Mouse (Mus musculus): Measurements from ENCODE around the gene Olfr715b. TPM values are rescaled to one million over a fixed set of nuclear protein-coding genes. Genes with fewer than 3 reads are reported as not detected.
"Not testable (repeated sequence)": the region's sequence is repeated elsewhere in the genome, so short reads cannot be mapped to it uniquely, and the experiment has no call there.

Gene Olfr715b
- total RNA-seq (2021), result not detected
- long read RNA-seq, experiment 1, result 0 reads
- long read RNA-seq, experiment 2, result 0 reads

DNA sequence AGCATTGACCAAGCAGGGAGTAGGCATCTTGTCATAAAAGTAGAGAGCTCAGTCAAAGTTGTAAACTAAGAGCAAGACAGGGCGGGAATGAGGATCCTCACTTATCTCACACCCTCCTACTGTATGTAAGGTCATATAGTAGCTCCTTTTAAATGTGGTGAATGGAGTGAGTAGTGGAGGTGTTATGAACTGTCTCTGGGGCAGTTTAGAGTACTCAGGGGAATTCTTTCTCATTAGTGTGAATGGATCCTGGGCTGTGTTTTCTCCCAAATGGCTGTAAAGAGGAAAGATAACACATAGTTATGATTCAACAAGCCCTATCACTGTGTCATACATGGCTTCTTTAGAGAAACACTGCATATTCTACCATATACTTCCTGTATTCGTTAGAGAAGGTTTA lies at the start of gene Olfr715b:
TSS of gene Olfr715b (minus strand) at position 101 of the 400 bp plus-strand sequence.
- not testable (repeated sequence) for DNase-seq (ENCODE audit: low spot score in 2 of 2)

DNA sequence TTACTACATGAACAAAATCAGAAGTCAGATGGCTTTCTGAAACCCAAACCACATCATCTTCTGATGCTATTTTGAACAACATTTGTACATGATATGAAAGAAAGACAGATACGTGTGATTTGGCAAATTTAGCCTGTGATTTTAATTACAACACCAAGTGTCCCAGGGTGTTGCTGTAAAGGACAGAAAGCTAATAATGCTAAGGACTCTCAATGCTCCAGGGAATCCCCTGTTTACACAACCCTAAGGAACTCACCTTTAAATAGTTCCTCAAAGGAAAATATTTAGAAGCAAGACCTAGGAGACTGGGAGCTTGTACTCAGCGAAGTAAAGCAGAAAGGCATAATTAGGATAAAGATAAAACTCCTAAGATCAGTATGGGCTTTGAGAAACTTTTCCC lies 27.9 kb upstream of the Olfr715b start, which contains the start of gene Olfr716:
TSS of gene Olfr716 (plus strand) at position 301 of the 400 bp plus-strand sequence.
- not testable (repeated sequence) for DNase-seq (ENCODE audit: low spot score in 2 of 2)

DNA sequence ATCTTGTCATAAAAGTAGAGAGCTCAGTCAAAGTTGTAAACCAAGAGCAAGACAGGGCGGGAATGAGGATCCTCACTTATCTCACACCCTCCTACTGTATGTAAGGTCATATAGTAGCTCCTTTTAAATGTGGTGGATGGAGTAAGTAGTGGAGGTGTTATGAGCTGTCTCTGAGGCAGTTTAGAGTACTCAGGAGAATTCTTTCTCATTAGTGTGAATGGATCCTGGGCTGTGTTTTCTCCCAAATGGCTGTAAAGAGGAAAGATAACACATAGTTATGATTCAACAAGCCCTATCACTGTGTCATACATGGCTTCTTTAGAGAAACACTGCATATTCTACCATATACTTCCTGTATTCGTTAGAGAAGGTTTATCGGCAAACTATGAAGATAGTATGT lies 20.8 kb upstream of the Olfr715b start, which contains the start of gene Olfr715:
TSS of gene Olfr715 (minus strand) at position 101 of the 400 bp plus-strand sequence.
- DNase-seq (ENCODE audit: low spot score in 2 of 2), result not testable (repeated sequence)

DNA sequence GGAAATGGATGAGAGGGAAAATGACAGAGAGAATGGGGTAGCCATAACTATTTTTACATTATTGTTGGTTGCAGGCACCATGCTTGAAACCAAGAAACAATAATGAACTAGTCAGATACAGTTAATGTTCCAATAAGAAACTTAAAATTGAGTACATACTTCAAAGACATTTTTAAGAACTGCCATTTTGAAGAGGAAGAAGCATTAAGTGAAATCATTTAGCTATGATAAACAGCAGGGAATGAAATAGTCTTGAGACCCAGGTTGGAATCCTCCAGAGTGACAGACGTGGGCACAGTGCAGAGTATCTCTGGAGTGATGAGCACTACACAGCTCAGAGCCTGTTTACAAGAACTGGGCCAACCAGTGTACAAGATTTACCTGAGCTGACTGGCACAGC lies 17.2 kb downstream of the Olfr715b start, which contains the start of gene Olfr17:
TSS of gene Olfr17 (plus strand) at position 301 of the 400 bp plus-strand sequence.
- no peak for DNase-seq (ENCODE audit: low spot score in 2 of 2)

DNA sequence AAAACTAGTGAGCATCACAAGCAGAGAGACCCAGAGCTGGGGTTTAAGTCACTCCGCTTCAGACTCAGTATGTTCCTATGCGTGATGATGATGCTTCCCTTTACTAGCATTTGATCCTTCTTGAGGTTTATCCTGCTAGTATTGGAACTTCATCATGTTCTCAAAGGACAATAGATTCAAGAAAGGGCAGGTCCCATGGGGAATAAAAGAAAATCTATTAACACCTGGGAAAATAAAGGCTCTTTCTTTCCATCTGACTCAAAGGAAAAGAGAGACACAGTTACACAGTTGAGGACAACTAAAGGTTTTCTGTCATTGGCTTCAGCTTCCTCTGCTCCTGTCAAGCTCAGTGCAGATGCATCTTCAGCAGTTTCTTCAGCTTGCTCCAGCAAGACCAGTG lies 39.5 kb downstream of the Olfr715b start, which contains the start of gene Olfr714:
TSS of gene Olfr714 (plus strand) at position 301 of the 400 bp plus-strand sequence.
- no peak for DNase-seq (ENCODE audit: low spot score in 2 of 2)

Other genes starting within 250 kb of the Olfr715b start
- gene Olfr704, start 247.2 kb downstream of the Olfr715b start, total RNA-seq (2021), result not detected
- gene Olfr705, start 233.5 kb downstream of the Olfr715b start, total RNA-seq (2021), result not detected
- gene Olfr706, start 222.2 kb downstream of the Olfr715b start, total RNA-seq (2021), result not detected
- gene Olfr707, start 209.1 kb downstream of the Olfr715b start, total RNA-seq (2021), result not detected
- not detected for gene Olfr1532-ps1, start 202.4 kb downstream of the Olfr715b start, total RNA-seq (2021)
- under 1 TPM; 0.06 to 0.08 TPM for gene Olfr709-ps1, start 178.2 kb downstream of the Olfr715b start, total RNA-seq (2021)
- gene Olfr710, start 162.1 kb downstream of the Olfr715b start, total RNA-seq (2021), result not detected
- not detected for gene Olfr6, start 146.4 kb downstream of the Olfr715b start, total RNA-seq (2021)
- not detected for gene Olfr711, start 134.9 kb downstream of the Olfr715b start, total RNA-seq (2021)
- not detected for gene Olfr2, start 104.3 kb downstream of the Olfr715b start, total RNA-seq (2021)
- not detected for gene Olfr713, start 79.2 kb downstream of the Olfr715b start, total RNA-seq (2021)
- gene Olfr714, start 39.4 kb downstream of the Olfr715b start, total RNA-seq (2021), result not detected
- gene Olfr17, start 17.1 kb downstream of the Olfr715b start, total RNA-seq (2021), result not detected
- not detected for gene Olfr715, start 20.7 kb upstream of the Olfr715b start, total RNA-seq (2021)
- gene Olfr716, start 28.0 kb upstream of the Olfr715b start, total RNA-seq (2021), result not detected
- under 1 TPM in 1 of 2 experiments, not detected in 1; 0.17 TPM for gene Nlrp14, start 56.6 kb upstream of the Olfr715b start, total RNA-seq (2021)
- gene Rbmxl2, start 99.1 kb upstream of the Olfr715b start, total RNA-seq (2021), result not detected

Data from adrenal gland, postnatal 4 days (tissue).